Comparison of ENCODE assay signal across 1 mouse cellular context in the genomic region with DNA sequence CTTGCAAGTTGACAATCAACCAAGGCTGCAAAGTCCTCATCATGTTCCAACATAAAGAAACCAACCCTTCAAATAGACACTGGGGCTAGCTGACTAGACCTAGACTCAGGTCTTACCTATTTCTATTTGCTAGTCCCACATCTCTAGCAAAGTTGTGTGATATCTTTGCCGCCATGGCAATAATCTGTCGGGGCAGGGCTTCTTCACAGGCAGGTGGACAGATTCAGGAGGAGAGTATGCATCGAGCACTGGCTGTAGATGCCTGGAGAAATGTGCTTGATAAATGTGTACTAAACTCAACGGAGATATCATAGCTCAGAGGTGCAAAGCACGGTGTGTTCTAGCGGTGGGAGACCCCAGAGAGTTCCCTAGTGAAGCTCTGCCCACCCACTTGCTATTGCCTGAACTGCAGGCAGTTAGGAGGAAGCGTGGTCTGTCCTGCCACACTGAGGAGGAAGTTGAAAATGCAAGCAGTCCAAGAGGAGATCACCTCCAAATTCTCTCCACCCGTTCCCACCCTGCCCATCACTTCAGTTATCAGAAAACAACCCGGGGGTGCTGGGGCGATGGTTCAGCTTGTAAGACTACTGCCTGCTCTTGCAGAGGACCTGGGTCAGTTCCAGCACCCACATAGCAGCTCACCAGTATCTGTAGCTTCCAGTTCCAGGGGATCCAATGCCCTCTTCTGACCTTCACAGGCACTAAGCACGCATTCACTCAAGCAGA.
TF ChIP-seq lines count a peak whose summit lies in the region.

No protein-coding gene starts in this region.

TF ChIP-seq in MEL, 35 proteins besides CTCF, POLR2A, EP300 and RAD21:
- TF ChIP-seq KAT2A (conservative IDR thresholded peaks at IDR 0.05; ENCODE audit: low read depth, low read length): no peak
- TF ChIP-seq ETS1 (IDR thresholded peaks at IDR 0.05; ENCODE audit: low read depth, low read length): peak; percentile 73
- TF ChIP-seq MEF2A (IDR thresholded peaks at IDR 0.05; ENCODE audit: extremely low read depth, insufficient replicate concordance, low read depth, low read length, poor library complexity, severe bottlenecking): no peak
- peak; percentile 79; the same call in 1 of the 2 replicates for TF ChIP-seq TBP (IDR thresholded peaks at IDR 0.05; ENCODE audit: low read depth, low read length)
- TF ChIP-seq TCF12 (IDR thresholded peaks at IDR 0.05; ENCODE audit: low read depth, low read length): peak; percentile 67; the same call in 1 of the 2 replicates
- TF ChIP-seq MYC (IDR thresholded peaks at IDR 0.05; ENCODE audit: low read depth, low read length): peak; percentile 76
- peak; percentile 75 for TF ChIP-seq SIN3A (IDR thresholded peaks at IDR 0.05; ENCODE audit: low read length)
- TF ChIP-seq HCFC1 (IDR thresholded peaks at IDR 0.05; ENCODE audit: low read depth, low read length): peak; percentile 37; the same call in 1 of the 2 replicates
- TF ChIP-seq ELF1 (IDR thresholded peaks at IDR 0.05; ENCODE audit: low read depth, low read length): peak; percentile 50; the same call in 1 of the 2 replicates
- TF ChIP-seq POLR2AphosphoS5 (IDR thresholded peaks at IDR 0.05; ENCODE audit: borderline replicate concordance, low read depth, low read length): no peak
- peak; percentile 76 for TF ChIP-seq ZMIZ1 (IDR thresholded peaks at IDR 0.05; ENCODE audit: low read depth, low read length)
- TF ChIP-seq USF1 (IDR thresholded peaks at IDR 0.05; ENCODE audit: low read depth, low read length): no peak
- TF ChIP-seq GATA1 (IDR thresholded peaks at IDR 0.05; ENCODE audit: low read depth, low read length): peak; percentile 55
- peak; percentile 50 for TF ChIP-seq POLR2AphosphoS2 (IDR thresholded peaks at IDR 0.05; ENCODE audit: low read length)
- peak; percentile 76; the same call in 1 of the 2 replicates for TF ChIP-seq MXI1 (IDR thresholded peaks at IDR 0.05; ENCODE audit: low read depth, low read length)
- TF ChIP-seq NELFE (IDR thresholded peaks at IDR 0.05; ENCODE audit: low read depth, low read length): peak; percentile 63
- peak; percentile 29; the same call in 1 of the 2 replicates for TF ChIP-seq CHD1 (IDR thresholded peaks at IDR 0.05; ENCODE audit: low read depth, low read length)
- TF ChIP-seq MAX (IDR thresholded peaks at IDR 0.05; ENCODE audit: low read length): 0 out of 2 replicates have a peak, but pooled peaks have one; percentile 44
- TF ChIP-seq TAL1 (IDR thresholded peaks at IDR 0.05; ENCODE audit: low read length): no peak
